Mouse (Mus musculus) MEL (cell line): ENCODE data around the gene Fstl5. TPM values are rescaled to one million over a fixed set of nuclear protein-coding genes. Genes with fewer than 3 reads are reported as not detected.

Experiments used
- DNase-seq: peaks from one replicate; pipeline ENCODE4 v3.0.0; 2011; ENCODE audit warnings: low read depth, low spot score
- H3K27ac ChIP-seq: 2 replicates; pipeline ENCODE4 v1.5.1; 2012; ENCODE audit warnings: low read depth, mild to moderate bottlenecking, control low read depth, low read length, moderate library complexity; ENCODE audit not compliant: control insufficient read depth
- H3K27me3 ChIP-seq, 2 experiments: fragments of 150-350 bp in 1 of 2; sonication (generic) in 1 of 2; 2 replicates each; pipeline ENCODE4 v1.6.1; 2012; ENCODE audit warnings: low read length in 2 of 2, mild to moderate bottlenecking in 2 of 2, improper control_type of control experiment in 1 of 2, moderate library complexity in 1 of 2; ENCODE audit not compliant: insufficient read depth in 2 of 2, control insufficient read depth in 1 of 2
- H3K36me3 ChIP-seq, 2 experiments: 2 replicates each; pipeline ENCODE4 v1.6.1; 2012 to 2014; ENCODE audit warnings: low read length in 2 of 2, improper control_type of control experiment in 1 of 2, inconsistent platforms in 1 of 2, mild to moderate bottlenecking in 1 of 2; ENCODE audit not compliant: insufficient read depth in 2 of 2, control insufficient read depth in 1 of 2
- H3K4me1 ChIP-seq, 2 experiments: fragments of 150-350 bp in 1 of 2; sonication (generic) in 1 of 2; 2 replicates each; pipeline ENCODE4 v1.6.1; 2012; ENCODE audit warnings: low read length in 2 of 2, improper control_type of control experiment in 1 of 2, mild to moderate bottlenecking in 1 of 2; ENCODE audit not compliant: insufficient read depth in 2 of 2, control insufficient read depth in 1 of 2
- H3K4me3 ChIP-seq, 2 experiments: fragments of 150-350 bp in 1 of 2; sonication (generic) in 1 of 2; 2 replicates each; pipeline ENCODE4 v1.5.1; 2012; ENCODE audit warnings: low read depth in 2 of 2, low read length in 2 of 2, mild to moderate bottlenecking in 2 of 2, moderate library complexity in 2 of 2, control low read depth in 1 of 2, improper control_type of control experiment in 1 of 2; ENCODE audit not compliant: control insufficient read depth in 1 of 2, insufficient read depth in 1 of 2
- H3K79me2 ChIP-seq: 2 replicates; pipeline ENCODE4 v1.6.1; 2012; ENCODE audit warnings: mild to moderate bottlenecking, low read length, moderate library complexity; ENCODE audit not compliant: control insufficient read depth, poor library complexity, insufficient read depth
- H3K9ac ChIP-seq: 2 replicates; pipeline ENCODE4 v1.6.1; 2012; ENCODE audit warnings: low read depth, mild to moderate bottlenecking, control low read depth, low read length, moderate library complexity; ENCODE audit not compliant: control insufficient read depth, poor library complexity, severe bottlenecking
- H3K9me3 ChIP-seq: fragments of 150-350 bp; sonication (generic); replicated peaks from 2 replicates; pipeline ENCODE4 v1.6.1; 2012; ENCODE audit warnings: mild to moderate bottlenecking, low read length, improper control_type of control experiment, moderate library complexity; ENCODE audit not compliant: insufficient read depth
- CTCF ChIP-seq, 3 experiments: IDR thresholded peaks in 2 of 3; conservative IDR thresholded peaks in 1 of 3; 2 replicates each; pipeline ENCODE4 v1.5.1; 2011 to 2012; ENCODE audit warnings: low read length in 3 of 3, low read depth in 2 of 3, mild to moderate bottlenecking in 2 of 3, improper control_type of control experiment in 1 of 3, inconsistent platforms in 1 of 3, mixed read lengths in 1 of 3, moderate library complexity in 1 of 3; ENCODE audit not compliant: control insufficient read depth in 1 of 3, insufficient read depth in 1 of 3, poor library complexity in 1 of 3, severe bottlenecking in 1 of 3
- ELF1 ChIP-seq: IDR thresholded peaks from 2 replicates; pipeline ENCODE4 v1.6.1; 2014; ENCODE audit warnings: low read depth, mild to moderate bottlenecking, inconsistent platforms, low read length, improper control_type of control experiment, moderate library complexity
- EP300 ChIP-seq, 2 experiments: IDR thresholded peaks; 2 replicates each; pipeline ENCODE4 v1.6.1; 2011; ENCODE audit warnings: improper control_type of control experiment in 2 of 2, low read length in 2 of 2, low read depth in 1 of 2, mild to moderate bottlenecking in 1 of 2
- ETS1 ChIP-seq: IDR thresholded peaks from 2 replicates; pipeline ENCODE4 v1.6.1; 2012; ENCODE audit warnings: low read depth, mild to moderate bottlenecking, inconsistent platforms, low read length, improper control_type of control experiment, moderate library complexity
- GABPA ChIP-seq: IDR thresholded peaks from 2 replicates; pipeline ENCODE4 v1.6.1; 2012; ENCODE audit warnings: low read depth, mild to moderate bottlenecking, inconsistent platforms, low read length, improper control_type of control experiment, moderate library complexity
- GATA1 ChIP-seq: IDR thresholded peaks from 2 replicates; pipeline ENCODE4 v1.6.1; 2011; ENCODE audit warnings: low read depth, low read length, improper control_type of control experiment
- KAT2A ChIP-seq: conservative IDR thresholded peaks from 2 replicates; pipeline ENCODE4 v1.6.1; 2012; ENCODE audit warnings: low read depth, low read length, improper control_type of control experiment, inconsistent platforms
- MAZ ChIP-seq: IDR thresholded peaks from 2 replicates; pipeline ENCODE4 v1.6.1; 2012; ENCODE audit warnings: low read depth, mild to moderate bottlenecking, inconsistent platforms, low read length, improper control_type of control experiment
- MEF2A ChIP-seq: IDR thresholded peaks from 2 replicates; pipeline ENCODE4 v1.6.1; 2014; ENCODE audit warnings: low read depth, mild to moderate bottlenecking, inconsistent platforms, low read length, improper control_type of control experiment; ENCODE audit not compliant: poor library complexity, insufficient replicate concordance, severe bottlenecking; ENCODE audit errors: extremely low read depth
- MYB ChIP-seq: IDR thresholded peaks from 2 replicates; pipeline ENCODE4 v1.6.1; 2011; ENCODE audit warnings: mild to moderate bottlenecking, low read depth, low read length, improper control_type of control experiment
- NRF1 ChIP-seq: IDR thresholded peaks from 2 replicates; pipeline ENCODE4 v1.6.1; 2014; ENCODE audit warnings: low read depth, mild to moderate bottlenecking, inconsistent platforms, low read length, improper control_type of control experiment, moderate library complexity; ENCODE audit not compliant: poor library complexity, insufficient read depth, severe bottlenecking
- POLR2AphosphoS2 ChIP-seq: IDR thresholded peaks from 2 replicates; pipeline ENCODE4 v1.6.1; 2011; ENCODE audit warnings: low read length, improper control_type of control experiment
- RCOR1 ChIP-seq: IDR thresholded peaks from 2 replicates; pipeline ENCODE4 v1.6.1; 2012; ENCODE audit warnings: low read depth, mild to moderate bottlenecking, inconsistent platforms, low read length, improper control_type of control experiment
- SIN3A ChIP-seq: IDR thresholded peaks from 2 replicates; pipeline ENCODE4 v1.6.1; 2012; ENCODE audit warnings: low read length, improper control_type of control experiment, inconsistent platforms
- SMC3 ChIP-seq: IDR thresholded peaks from 2 replicates; pipeline ENCODE4 v1.6.1; 2011; ENCODE audit warnings: low read depth, low read length, improper control_type of control experiment
- TCF12 ChIP-seq: IDR thresholded peaks from 2 replicates; pipeline ENCODE4 v1.6.1; 2014; ENCODE audit warnings: low read depth, mild to moderate bottlenecking, inconsistent platforms, low read length, improper control_type of control experiment, moderate library complexity
- UBTF ChIP-seq: IDR thresholded peaks from 2 replicates; pipeline ENCODE4 v1.6.1; 2012; ENCODE audit warnings: low read depth, mild to moderate bottlenecking, inconsistent platforms, low read length, improper control_type of control experiment, moderate library complexity, borderline replicate concordance; ENCODE audit not compliant: insufficient read depth
- USF1 ChIP-seq: IDR thresholded peaks from 2 replicates; pipeline ENCODE4 v1.6.1; 2014; ENCODE audit warnings: low read depth, mild to moderate bottlenecking, inconsistent platforms, low read length, improper control_type of control experiment, moderate library complexity
- ZKSCAN1 ChIP-seq: IDR thresholded peaks from 2 replicates; pipeline ENCODE4 v1.6.1; 2012; ENCODE audit warnings: low read depth, mild to moderate bottlenecking, inconsistent platforms, low read length, improper control_type of control experiment, moderate library complexity
- ZMIZ1 ChIP-seq: IDR thresholded peaks from 2 replicates; pipeline ENCODE4 v1.6.1; 2012; ENCODE audit warnings: low read depth, mild to moderate bottlenecking, inconsistent platforms, low read length, improper control_type of control experiment, moderate library complexity
- ZNF384 ChIP-seq: IDR thresholded peaks from 2 replicates; pipeline ENCODE4 v1.6.1; 2012; ENCODE audit warnings: low read depth, mild to moderate bottlenecking, inconsistent platforms, low read length, improper control_type of control experiment
- polyA plus RNA-seq, 2 experiments: library from polyadenylated mRNA; stranded (reverse) in 1 of 2; unstranded in 1 of 2; fragments of >175 nt in 1 of 2; fragments of >200 nt in 1 of 2; gene quantifications; 2 replicates each; pipeline versions ENCODE4 v1.2.1 to v1.2.4; 2012; ENCODE audit warnings: low replicate concordance in 2 of 2, low read depth in 1 of 2; ENCODE audit not compliant: insufficient read length in 2 of 2, insufficient read depth in 1 of 2, missing spikeins in 1 of 2
- total RNA-seq: library from RNA; depleted of rRNA; stranded (reverse); fragments of 300-350 nt; gene quantifications from 2 replicates; pipeline ENCODE4 v1.2.3, GENCODE M21; 2012

The Fstl5 gene
- total and polyA plus RNA-seq, 3 experiments, result 0.04 TPM; not detected in 2

DNA sequence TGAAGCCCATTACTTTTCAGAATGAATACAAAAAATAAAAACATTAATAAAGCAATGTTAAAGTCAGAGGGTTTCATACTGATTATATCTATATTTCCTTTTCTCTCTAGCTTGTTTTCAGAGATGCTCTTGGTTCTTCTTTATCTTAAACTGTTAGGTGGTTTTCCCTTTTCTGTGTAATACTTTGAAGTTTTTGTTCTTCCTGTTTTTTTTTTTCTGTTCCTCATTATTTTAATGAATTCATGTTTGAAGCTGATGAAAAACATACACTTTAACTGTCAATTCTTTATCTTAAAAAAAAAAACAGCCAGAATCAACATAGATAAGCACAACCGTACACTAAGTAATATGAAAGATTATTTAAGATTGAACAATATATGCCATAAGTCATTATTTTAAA is 218.9 kb downstream of the Fstl5 start:
- H3K79me2 ChIP-seq, result no peaks in the 10 kb centered on the region
- H3K27ac ChIP-seq, result no peak overlapping the region
- peak; percentile 36; the same call in 1 of the 2 replicates for TF ChIP-seq SIN3A
- no peak for TF ChIP-seq USF1
- TF ChIP-seq KAT2A, result no peak; the same call in 1 of the 2 replicates
- TF ChIP-seq GATA1, result peak; percentile 82; the same call in 1 of the 2 replicates
- TF ChIP-seq TCF12, result peak; percentile 82
- TF ChIP-seq ZNF384, result peak; percentile 94
- no peak for TF ChIP-seq ZKSCAN1
- peak; percentile 76; the same call in 1 of the 2 replicates for TF ChIP-seq ETS1
- no peak for TF ChIP-seq CTCF (IDR thresholded peaks at IDR 0.05 in 2 of 3, conservative IDR thresholded peaks at IDR 0.05 in 1 of 3; ENCODE audit: control insufficient read depth in 1 of 3, insufficient read depth in 1 of 3, low read depth in 2 of 3, low read length in 3 of 3, poor library complexity in 1 of 3, severe bottlenecking in 1 of 3)
- TF ChIP-seq RCOR1, result peak; percentile 59
- TF ChIP-seq MAZ, result no peak
- TF ChIP-seq MEF2A, result no peak
- TF ChIP-seq SMC3, result no peak
- TF ChIP-seq GABPA, result no peak
- TF ChIP-seq MYB, result peak; percentile 86
- peak; percentile 88 to 95 for TF ChIP-seq EP300 (IDR thresholded peaks at IDR 0.05; ENCODE audit: low read depth in 1 of 2, low read length in 2 of 2)
- TF ChIP-seq NRF1, result no peak
- TF ChIP-seq ELF1, result peak; percentile 31; the same call in 1 of the 2 replicates
- TF ChIP-seq UBTF, result no peak
- TF ChIP-seq ZMIZ1, result no peak
- peak; percentile 52 for DNase-seq
- H3K4me3 ChIP-seq, result no peak overlapping the region
- H3K4me1 ChIP-seq, result peaks cover 0 to 13% of the 10 kb centered on the region in 2 experiments; a peak in 3 of 4 replicates
- no peaks in the 10 kb centered on the region; a peak in 1 of 4 replicates for H3K36me3 ChIP-seq
- no peak overlapping the region for H3K9ac ChIP-seq
- no peaks in the 10 kb centered on the region for H3K27me3 ChIP-seq
- no peaks in the 10 kb centered on the region for H3K9me3 ChIP-seq

DNA sequence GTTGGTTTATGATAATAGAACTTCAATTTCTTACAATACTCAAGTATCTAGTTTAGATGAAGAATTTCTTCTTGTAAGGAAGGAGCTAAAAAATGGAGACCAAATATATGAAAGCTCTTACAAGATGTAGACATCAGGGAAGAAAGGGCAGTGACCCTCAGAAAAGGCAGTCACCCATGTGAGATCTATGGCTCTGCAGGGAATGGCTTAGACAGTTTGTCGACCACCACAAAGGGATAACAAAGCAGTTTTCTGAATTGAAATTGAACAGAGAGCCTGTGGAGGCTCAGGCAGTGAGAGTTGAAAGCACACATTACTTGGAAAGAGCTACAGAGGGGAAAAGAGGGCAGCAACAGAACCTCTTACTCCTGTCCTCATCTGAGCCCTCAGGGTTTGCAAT is 220.3 kb downstream of the Fstl5 start:
- Histone ChIP-seq H3K27ac (no peak overlapping the region), H3K4me1 (peaks cover 0 to 13% of the 10 kb centered on the region in 2 experiments; a peak in 3 of 4 replicates), H3K9ac (no peak overlapping the region), H3K9me3 (no peaks in the 10 kb centered on the region), H3K79me2 (no peaks in the 10 kb centered on the region), H3K36me3 (no peaks in the 10 kb centered on the region; a peak in 1 of 4 replicates), H3K27me3 (no peaks in the 10 kb centered on the region), H3K4me3 (no peak overlapping the region)
- no peak for TF ChIP-seq POLR2AphosphoS2
- DNase-seq, result peak; percentile 6
